Mouse (Mus musculus) lung, postnatal 0 days (tissue): Measurements from ENCODE around the gene Dus3l.

Experiments
- CTCF ChIP-seq: IDR thresholded peaks from 2 replicates; pipeline ENCODE4 v1.5.1; 2016; ENCODE audit warnings: antibody characterized with exemption, mild to moderate bottlenecking
- EP300 ChIP-seq: IDR thresholded peaks from 2 replicates; pipeline ENCODE4 v1.6.1; 2016; ENCODE audit warnings: antibody characterized with exemption, mild to moderate bottlenecking, control low read depth

DNA sequence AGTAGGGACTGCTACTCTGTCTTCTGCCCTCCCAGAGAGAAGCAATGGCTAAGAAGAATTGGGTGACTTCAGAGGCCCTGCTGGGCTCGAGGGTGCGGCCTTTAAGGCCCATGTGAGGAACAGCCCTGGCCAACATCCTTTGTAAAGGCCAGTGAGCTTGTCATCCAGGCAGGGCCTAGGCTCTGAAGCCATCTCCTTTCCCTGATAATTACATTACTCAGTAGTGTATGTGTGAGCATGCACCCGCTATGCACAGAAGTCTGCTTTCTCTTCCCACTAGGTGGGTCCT lies 50.4 kb downstream of the Dus3l start:
- no peak for TF ChIP-seq EP300
- TF ChIP-seq CTCF = no peak
